Mouse (Mus musculus): Measurements from ENCODE around the gene Zfp933.
"Not testable (repeated sequence)": the region's sequence is repeated elsewhere in the genome, so short reads cannot be mapped to it uniquely, and the experiment has no call there.

Zfp933 gene

DNA sequence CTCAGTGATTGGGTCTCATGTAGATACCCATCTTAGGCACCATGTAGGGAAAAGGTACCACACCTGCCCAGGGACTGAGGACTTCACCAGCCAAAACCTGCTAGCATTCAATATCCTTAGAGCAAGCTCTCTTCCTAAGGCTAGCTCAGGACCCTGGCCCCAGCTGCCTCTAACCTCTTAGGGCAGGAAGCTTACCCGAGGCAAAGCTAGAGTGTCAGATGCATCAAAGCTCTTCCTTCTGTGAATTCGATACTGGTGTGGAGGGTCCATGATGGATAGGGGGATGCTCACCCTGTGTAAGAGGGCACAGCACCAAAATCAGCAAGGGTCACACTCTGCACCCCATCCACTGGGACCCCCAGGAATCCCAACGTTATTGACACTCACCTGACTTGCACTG, 13.9 kb upstream of the Zfp933 start:
- no peak for DNase-seq (ENCODE audit: low spot score)

GRCm38 (mm10) chr4:147850776-147851175, 2.6 kb upstream of the Zfp933 start:
- DNase-seq (ENCODE audit: low spot score): no peak

GRCm38 (mm10) chr4:147848584-147848991, 422 bp upstream of the Zfp933 start:
- DNase-seq (ENCODE audit: low spot score): no peak

DNA sequence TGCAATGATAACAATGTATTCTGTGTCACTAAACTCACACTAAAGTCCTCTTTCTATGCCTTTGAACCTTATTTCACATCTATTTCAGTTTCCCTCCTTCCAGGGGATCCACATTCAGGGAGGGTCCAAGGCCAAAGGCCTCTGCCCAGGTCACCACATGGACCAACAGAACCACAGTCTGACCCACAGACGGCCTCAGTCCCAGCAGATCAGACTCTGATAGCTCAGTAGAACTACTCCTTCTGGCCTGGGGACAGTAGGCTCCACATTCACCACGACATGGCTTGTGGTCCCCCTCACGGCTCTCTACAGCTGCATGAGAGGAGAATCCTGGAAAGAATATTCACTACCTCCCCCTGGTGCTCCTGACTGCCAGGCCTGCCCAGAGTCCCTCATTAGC, 5.3 kb downstream of the Zfp933 start:
- no peak for DNase-seq (ENCODE audit: low spot score)

- DNase-seq (ENCODE audit: low spot score): not testable (repeated sequence)
Observed at GRCm38 (mm10) chr4:147839282-147839681, 8.9 kb downstream of the Zfp933 start.

DNA sequence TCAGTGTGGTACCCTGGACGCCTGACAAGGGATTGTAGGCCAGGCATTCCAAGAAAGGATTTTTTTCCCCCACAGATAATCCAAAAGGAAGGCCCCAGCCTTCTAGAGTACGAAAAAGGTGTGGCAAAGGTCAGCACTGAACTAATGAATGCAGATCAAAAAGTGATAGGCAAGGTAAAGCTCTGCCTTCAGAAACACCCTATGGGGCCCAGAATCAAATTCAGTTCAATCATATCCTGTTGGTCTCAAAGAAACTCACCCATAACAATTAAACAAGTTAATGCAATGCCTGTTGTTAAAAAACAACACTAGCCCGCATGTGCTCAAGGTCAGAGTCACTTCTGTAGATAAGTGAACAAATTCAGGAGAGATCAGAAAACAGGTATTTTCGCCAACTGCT, 23.8 kb downstream of the Zfp933 start:
- no peak for DNase-seq (ENCODE audit: low spot score)

- DNase-seq (ENCODE audit: low spot score): not testable (repeated sequence)
Observed at GRCm38 (mm10) chr4:147821414-147821813, 26.8 kb downstream of the Zfp933 start.

DNA sequence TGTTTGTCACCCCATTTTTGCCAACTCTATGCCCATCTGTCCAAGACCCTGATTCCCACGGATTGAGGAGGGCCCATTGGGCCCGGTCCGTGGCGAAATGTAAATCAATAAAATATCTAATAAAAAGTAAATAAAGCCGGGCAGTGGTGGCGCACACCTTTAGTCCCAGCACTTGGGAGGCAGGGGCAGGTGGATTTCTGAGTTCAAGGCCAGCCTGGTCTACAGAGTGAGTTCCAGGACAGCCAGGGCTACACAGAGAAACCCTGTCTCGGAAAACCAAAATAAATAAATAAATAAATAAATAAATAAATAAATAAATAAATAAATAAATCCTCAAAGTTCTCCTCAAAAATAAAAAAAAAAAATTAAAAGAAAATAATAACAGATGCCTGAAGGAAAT, 28.5 kb downstream of the Zfp933 start:
- not testable (repeated sequence) for DNase-seq (ENCODE audit: low spot score)

- DNase-seq (ENCODE audit: low spot score): no peak
Observed at GRCm38 (mm10) chr4:147814592-147815167, 33.5 kb downstream of the Zfp933 start.

GRCm38 (mm10) chr4:147813249-147813765, 34.9 kb downstream of the Zfp933 start:
- DNase-seq (ENCODE audit: low spot score): no peak

DNA sequence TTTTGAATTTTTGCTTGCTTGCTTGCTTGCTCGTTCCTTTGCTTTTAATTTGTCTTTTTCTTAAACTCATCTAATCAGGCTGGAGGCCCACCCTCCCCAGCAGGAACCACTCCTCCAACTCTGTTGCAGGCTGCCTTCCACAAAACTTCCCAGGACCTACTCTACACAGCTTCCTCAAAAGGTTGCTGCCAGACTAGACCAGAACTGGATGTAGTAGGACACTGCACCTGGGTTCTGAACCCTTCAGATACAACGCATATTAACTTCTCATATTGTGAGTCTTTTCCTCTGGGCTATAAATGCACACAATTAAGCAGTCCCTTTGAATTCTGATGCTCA, 38.2 kb downstream of the Zfp933 start:
- DNase-seq (ENCODE audit: low spot score): not testable (repeated sequence)

- not testable (repeated sequence) for DNase-seq (ENCODE audit: low spot score)
Observed at GRCm38 (mm10) chr4:147809292-147809965, 38.7 kb downstream of the Zfp933 start, which contains the start of gene Zfp984. TSS of gene Zfp984 (minus strand) at chr4:147809788.

DNA sequence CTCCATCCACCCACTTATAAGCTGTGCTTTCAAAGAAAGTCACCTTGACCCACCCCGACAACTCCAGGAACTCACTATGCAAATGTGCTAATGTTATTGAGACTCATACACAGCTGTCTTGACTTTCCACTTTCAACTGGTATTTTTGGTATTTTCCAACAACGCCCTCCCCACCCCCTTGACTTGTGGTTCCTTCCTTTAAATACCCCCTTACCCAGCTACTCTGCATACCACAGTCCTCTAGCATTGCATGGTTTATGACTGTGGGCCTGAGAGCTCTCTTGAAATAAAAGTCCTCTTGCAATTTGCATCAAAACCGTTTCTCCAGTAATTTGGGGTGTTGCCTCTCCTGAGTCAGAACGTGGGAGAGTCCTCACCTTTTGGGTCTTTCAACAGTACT, 39.7 kb downstream of the Zfp933 start:
- not testable (repeated sequence) for DNase-seq (ENCODE audit: low spot score)

DNA sequence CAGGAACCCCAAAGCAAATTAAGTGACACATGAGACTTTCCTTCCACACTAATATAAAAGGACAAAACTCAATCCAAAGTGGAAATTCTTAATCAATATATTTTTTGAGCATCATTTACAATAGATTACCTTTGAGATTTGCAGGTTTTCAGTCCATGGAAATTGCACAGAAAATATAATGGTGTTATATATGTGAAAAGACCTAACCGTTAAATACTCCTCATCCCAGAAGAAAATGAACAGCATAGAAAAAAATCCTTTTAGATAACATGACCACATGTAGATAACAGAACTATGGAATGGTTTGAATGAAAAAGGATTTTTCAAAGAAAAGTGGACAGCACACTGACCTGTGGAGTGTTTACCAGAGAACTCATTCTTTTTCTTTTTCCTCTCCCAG, 52.9 kb downstream of the Zfp933 start:
- not testable (repeated sequence) for DNase-seq (ENCODE audit: low spot score)

DNA sequence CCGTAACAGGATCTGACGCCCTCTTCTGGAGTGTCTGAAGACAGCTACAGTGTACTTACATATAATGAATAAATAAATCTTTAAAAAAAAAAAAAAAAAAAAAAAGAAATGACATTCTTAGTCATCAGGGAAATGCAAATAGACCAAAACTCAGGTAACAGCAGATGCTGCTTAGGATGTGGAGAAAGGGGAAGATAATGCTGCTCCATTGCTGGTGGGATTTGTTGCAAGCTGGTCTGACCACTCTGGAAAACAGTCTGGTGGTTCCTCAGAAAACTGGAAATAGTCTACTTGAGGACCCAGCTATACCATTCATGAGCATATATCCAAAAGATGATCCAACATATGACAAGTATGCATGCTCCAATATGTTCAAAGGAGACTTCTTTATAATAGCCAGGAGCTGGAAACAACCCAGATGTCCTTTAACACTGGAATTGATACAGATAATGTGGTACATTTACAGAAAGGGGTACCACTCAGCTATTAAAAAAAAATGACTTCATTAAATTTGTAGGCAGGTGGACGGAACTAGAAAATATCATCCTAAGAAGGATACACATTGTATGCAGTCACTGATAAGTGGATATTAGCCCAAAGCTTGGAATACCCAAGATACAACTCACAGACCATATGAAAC, 54.0 kb downstream of the Zfp933 start:
- not testable (repeated sequence) for DNase-seq (ENCODE audit: low spot score)

DNA sequence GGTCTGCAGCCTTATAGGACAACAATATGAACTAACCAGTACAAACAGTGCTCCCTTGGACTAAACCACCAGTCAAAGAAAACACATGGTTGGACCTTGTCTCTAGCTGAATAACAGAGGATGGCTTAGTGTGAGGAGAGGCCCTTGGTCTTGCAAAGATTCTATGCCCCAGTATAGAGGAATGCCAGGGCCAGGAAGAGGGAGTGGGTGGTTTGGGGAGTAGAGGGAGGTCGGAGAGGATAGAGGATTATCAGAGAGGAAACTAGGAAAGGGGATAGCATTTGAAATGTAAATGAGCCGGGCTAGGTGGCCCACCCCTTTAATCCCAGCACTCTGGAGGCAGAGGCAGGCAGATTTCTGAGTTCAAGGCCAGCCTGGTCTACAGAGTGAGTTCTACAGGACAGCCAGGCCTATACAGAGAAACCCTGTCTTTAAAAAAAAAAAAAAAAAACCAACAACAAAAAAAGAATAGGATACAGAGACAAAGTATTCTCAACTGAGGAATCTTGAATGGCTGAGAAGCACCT, 54.7 kb downstream of the Zfp933 start:
- not testable (repeated sequence) for DNase-seq (ENCODE audit: low spot score)

DNA sequence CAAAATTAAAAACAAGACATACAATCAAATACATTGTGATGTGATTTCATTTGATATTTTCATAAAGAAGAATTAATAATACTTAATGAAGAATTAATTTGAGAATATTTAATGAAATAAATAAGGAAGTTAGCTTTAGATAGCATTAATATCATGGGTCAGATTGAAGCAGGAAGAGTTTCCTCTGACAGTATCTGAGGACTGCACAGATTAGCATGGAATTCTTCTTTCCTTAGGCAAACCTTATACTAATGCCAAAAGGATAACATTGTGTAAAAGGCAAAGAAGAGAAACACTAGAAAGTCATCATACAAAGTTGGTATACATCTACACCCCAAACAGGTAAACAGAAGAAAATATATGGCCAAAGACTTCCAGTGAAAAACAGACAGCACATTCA, 56.4 kb downstream of the Zfp933 start:
- DNase-seq (ENCODE audit: low spot score): not testable (repeated sequence)
